Mouse (Mus musculus): ENCODE measurements at regions not wholly inside any gene's neighbourhood (a gene's known extent, or its start where the extent isn't known, plus 50 kb on each side); places are given as distances from the start of the nearest gene placed in this dataset.

GRCm38 (mm10) chr9:82632411-82632810, 196.9 kb upstream of the Irak1bp1 start:
- TF ChIP-seq CTCF (IDR thresholded peaks at IDR 0.05; ENCODE audit: extremely low read depth, insufficient read length, insufficient replicate concordance, low read depth, low read length) (no peak), POLR2A (IDR thresholded peaks at IDR 0.05; ENCODE audit: low read depth, low read length) (no peak)
